Mouse (Mus musculus): Measurements from ENCODE around the gene Urb2. TPM values are rescaled to one million over a fixed set of nuclear protein-coding genes. Genes with fewer than 3 reads are reported as not detected.

Gene Urb2
- total and polyA plus RNA-seq, 3 experiments = 26.4 to 33.9 (median 27.9) TPM

DNA sequence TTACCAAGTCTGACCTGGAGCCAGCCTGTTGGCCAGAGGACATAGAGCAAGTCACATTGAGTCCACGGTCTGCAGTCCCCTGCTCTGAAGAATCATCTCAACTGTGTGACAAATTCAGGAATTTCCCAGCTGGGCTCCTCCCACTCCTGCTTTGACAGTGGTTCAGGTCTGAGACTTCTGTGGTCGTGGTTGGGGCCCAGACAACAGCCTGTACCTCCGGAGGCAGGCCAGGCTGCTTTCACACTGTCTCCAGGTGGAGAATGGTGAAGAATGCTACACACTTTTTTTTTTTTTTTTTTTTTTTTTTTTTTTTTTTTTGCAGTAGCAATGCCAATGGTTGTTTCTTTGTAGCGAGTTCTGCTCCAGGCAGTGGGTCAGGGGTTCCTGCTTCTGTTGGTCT, 64.4 kb downstream of the Urb2 start (continued):
- TF ChIP-seq GABPA (IDR thresholded peaks at IDR 0.05; ENCODE audit: insufficient replicate concordance, low read depth, low read length) (no peak), TCF12 (IDR thresholded peaks at IDR 0.05; ENCODE audit: low read depth, low read length) (peak; percentile 96), BHLHE40 (IDR thresholded peaks at IDR 0.05; ENCODE audit: low read depth, low read length) (peak; percentile 83), PAX5 (IDR thresholded peaks at IDR 0.05; ENCODE audit: low read length) (no peak), TBP (conservative IDR thresholded peaks at IDR 0.05; ENCODE audit: low read depth, low read length) (no peak), RAD21 (IDR thresholded peaks at IDR 0.05; ENCODE audit: low read depth, low read length) (no peak; the same call in 1 of the 2 replicates), CTCF (conservative IDR thresholded peaks at IDR 0.05 in 1 of 2, IDR thresholded peaks at IDR 0.05 in 1 of 2; ENCODE audit: low read depth in 2 of 2, low read length in 2 of 2) (no peak), USF2 (conservative IDR thresholded peaks at IDR 0.05; ENCODE audit: low read depth, low read length) (no peak), KAT2A (IDR thresholded peaks at IDR 0.05; ENCODE audit: insufficient replicate concordance, low read length) (no peak), MXI1 (IDR thresholded peaks at IDR 0.05; ENCODE audit: low read depth, low read length) (peak; percentile 33; the same call in 1 of the 2 replicates), NRF1 (IDR thresholded peaks at IDR 0.05; ENCODE audit: low read depth, low read length) (no peak), POLR2AphosphoS2 (IDR thresholded peaks at IDR 0.05; ENCODE audit: low read depth, low read length) (no peak), ELF1 (IDR thresholded peaks at IDR 0.05; ENCODE audit: low read depth, low read length) (no peak), CHD1 (IDR thresholded peaks at IDR 0.05; ENCODE audit: low read depth, low read length) (no peak), MAZ (IDR thresholded peaks at IDR 0.05; ENCODE audit: low read depth, low read length) (0 out of 2 replicates have a peak, but pooled peaks have one; percentile 16), E2F4 (IDR thresholded peaks at IDR 0.05; ENCODE audit: insufficient replicate concordance, low read depth, low read length) (no peak)

DNA sequence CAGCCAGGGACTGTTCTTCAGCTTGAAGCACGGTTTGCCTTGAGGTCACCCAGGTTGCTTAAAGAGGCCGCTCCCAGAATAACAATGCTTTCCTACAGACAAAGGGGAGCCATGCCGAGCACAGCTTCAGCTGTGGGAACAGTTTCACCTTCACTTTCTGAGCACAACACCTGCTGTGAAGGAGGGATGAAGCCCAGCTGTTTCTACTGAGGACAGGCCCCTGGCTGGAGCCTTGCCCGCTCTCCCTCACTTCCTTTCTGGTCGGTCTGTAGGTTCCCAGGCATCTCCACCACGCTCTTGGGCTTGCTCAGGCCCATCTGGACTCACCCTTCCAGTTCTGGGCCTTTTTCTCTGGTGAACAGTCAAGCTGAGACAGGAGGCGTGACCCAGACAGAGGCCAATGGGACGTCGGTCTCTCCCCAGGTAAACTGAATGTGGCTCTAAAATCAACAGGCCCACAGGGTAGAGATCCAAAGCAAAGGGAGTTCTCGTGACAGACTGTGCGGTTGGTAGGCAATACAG, 66.8 kb downstream of the Urb2 start:
- Histone ChIP-seq H3K27me3 (replicated peaks) (no peaks in the 10 kb centered on the region), H3K9me3 (replicated peaks; ENCODE audit: low read length) (peaks cover under 1% of the 10 kb centered on the region), H3K9ac (ENCODE audit: insufficient read depth, low read depth) (no peak overlapping the region), H3K36me3 (replicated peaks in 1 of 2; ENCODE audit: control insufficient read depth in 1 of 2, insufficient read depth in 1 of 2, low read length in 1 of 2) (no peaks in the 10 kb centered on the region), H3K4me2 (ENCODE audit: insufficient read depth, low read depth, poor library complexity, severe bottlenecking) (no peak overlapping the region; the same call in 1 of the 2 replicates), H3K4me3 (replicated peaks in 1 of 3; ENCODE audit: low read depth in 2 of 3, low read length in 2 of 3, poor library complexity in 1 of 3) (no peak overlapping the region), H3K79me2 (replicated peaks; ENCODE audit: control insufficient read depth, extremely low read depth, insufficient read depth, poor library complexity, severe bottlenecking) (no peaks in the 10 kb centered on the region), H3K27ac (ENCODE audit: insufficient read depth, low read depth) (0 out of 2 replicates have a peak overlapping the region, but pooled peaks have one; percentile 3), H3K4me1 (ENCODE audit: control insufficient read depth in 1 of 2, insufficient read depth in 2 of 2) (peaks cover 34 to 63% of the 10 kb centered on the region in 2 experiments)
- dilution Hi-C loops (cut with MboI; ENCODE audit: extremely low pct_ligation_motif_present, extremely low pct_unique_long_range_greater_than_20kb, low sequenced_read_pairs) = no loop called here
- DNase-seq (ENCODE audit: extremely low read depth) = no peak
- in situ Hi-C loops (cut with MboI; ENCODE audit: low pct_ligation_motif_present, low pct_unique_long_range_greater_than_20kb, low sequenced_read_pairs) = loop anchor here (10.0 kb wide), 1 partner anchor 197 kb away; no protein-coding TSS in a partner anchor
- TF ChIP-seq MAFK (IDR thresholded peaks at IDR 0.05; ENCODE audit: insufficient replicate concordance, low read length) (no peak), SMC3 (IDR thresholded peaks at IDR 0.05; ENCODE audit: low read depth, low read length) (no peak), MAZ (IDR thresholded peaks at IDR 0.05; ENCODE audit: low read depth, low read length) (no peak), E2F4 (IDR thresholded peaks at IDR 0.05; ENCODE audit: insufficient replicate concordance, low read depth, low read length) (no peak), MEF2A (IDR thresholded peaks at IDR 0.05; ENCODE audit: borderline replicate concordance, low read depth, low read length) (0 out of 2 replicates have a peak, but pooled peaks have one; percentile 38), USF2 (conservative IDR thresholded peaks at IDR 0.05; ENCODE audit: low read depth, low read length) (no peak), ZMIZ1 (IDR thresholded peaks at IDR 0.05; ENCODE audit: low read depth, low read length) (no peak), KAT2A (IDR thresholded peaks at IDR 0.05; ENCODE audit: insufficient replicate concordance, low read length) (no peak), TBP (conservative IDR thresholded peaks at IDR 0.05; ENCODE audit: low read depth, low read length) (0 out of 2 replicates have a peak, but pooled peaks have one; percentile 21), ELF1 (IDR thresholded peaks at IDR 0.05; ENCODE audit: low read depth, low read length) (no peak), ZKSCAN1 (IDR thresholded peaks at IDR 0.05; ENCODE audit: borderline replicate concordance, low read depth, low read length) (no peak), SIN3A (IDR thresholded peaks at IDR 0.05; ENCODE audit: low read length) (no peak), CHD1 (IDR thresholded peaks at IDR 0.05; ENCODE audit: low read depth, low read length) (no peak), MAX (IDR thresholded peaks at IDR 0.05; ENCODE audit: low read length) (no peak), ZC3H11A (IDR thresholded peaks at IDR 0.05; ENCODE audit: low read depth, low read length) (no peak), MXI1 (IDR thresholded peaks at IDR 0.05; ENCODE audit: low read depth, low read length) (0 out of 2 replicates have a peak, but pooled peaks have one; percentile 40), NRF1 (IDR thresholded peaks at IDR 0.05; ENCODE audit: low read depth, low read length) (0 out of 2 replicates have a peak, but pooled peaks have one; percentile 17), ETS1 (conservative IDR thresholded peaks at IDR 0.05; ENCODE audit: low read depth, low read length) (peak; percentile 63), GABPA (IDR thresholded peaks at IDR 0.05; ENCODE audit: insufficient replicate concordance, low read depth, low read length) (no peak), CTCF (conservative IDR thresholded peaks at IDR 0.05 in 1 of 2, IDR thresholded peaks at IDR 0.05 in 1 of 2; ENCODE audit: low read depth in 2 of 2, low read length in 2 of 2) (no peak), EP300 (IDR thresholded peaks at IDR 0.05; ENCODE audit: low read length) (peak; percentile 41; the same call in 1 of the 2 replicates), CHD2 (IDR thresholded peaks at IDR 0.05; ENCODE audit: low read length) (no peak), PAX5 (IDR thresholded peaks at IDR 0.05; ENCODE audit: low read length) (no peak), NELFE (IDR thresholded peaks at IDR 0.05; ENCODE audit: low read depth, low read length) (no peak), TCF12 (IDR thresholded peaks at IDR 0.05; ENCODE audit: low read depth, low read length) (peak; percentile 85), JUN (IDR thresholded peaks at IDR 0.05; ENCODE audit: insufficient read depth, low read depth, low read length) (no peak), IRF4 (IDR thresholded peaks at IDR 0.05; ENCODE audit: low read depth, low read length) (peak; percentile 20; the same call in 1 of the 2 replicates), POLR2A (IDR thresholded peaks at IDR 0.05; ENCODE audit: low read depth, low read length) (no peak), RAD21 (IDR thresholded peaks at IDR 0.05; ENCODE audit: low read depth, low read length) (no peak; the same call in 1 of the 2 replicates), BHLHE40 (IDR thresholded peaks at IDR 0.05; ENCODE audit: low read depth, low read length) (peak; percentile 28; the same call in 1 of the 2 replicates), JUND (conservative IDR thresholded peaks at IDR 0.05; ENCODE audit: low read depth, low read length) (no peak)
